Mouse (Mus musculus): ENCODE results near the gene Dpm3. TPM values are rescaled to one million over a fixed set of nuclear protein-coding genes. Genes with fewer than 3 reads are reported as not detected.
A peak's percentile ranks its signal among the peaks of the same experiment; 100 is the strongest.

The Dpm3 gene
- polyA plus RNA-seq, 1 experiment from 2014 or later, result 87.2 TPM

MicroRNAs within 50 kb of the gene (microRNA counts, 519-probe panel; counts per million panel counts)
- microRNA mmu-miR-92b, result 5,990 counts per million, percentile 81 among the panel's probes with 10 or more counts

Small RNAs within 50 kb of the gene (microRNA-seq; reads per million reads assigned to microRNA genes)
- 20,320 reads per million, percentile 98 among the genes with 10 or more reads in this experiment for gene Mir92b

Other genes starting within 250 kb of the Dpm3 start
- 25.2 and 28.0 TPM in 2 replicates for gene Rusc1, start 166.0 kb upstream of the Dpm3 start, polyA plus RNA-seq (2014; fragmentation: Nextera tagmentation; extraction: Ambion mirVana)
- gene Gm43738, start 158.3 kb upstream of the Dpm3 start, polyA plus RNA-seq (2014; fragmentation: Nextera tagmentation; extraction: Ambion mirVana), result not detected in 2 replicates
- 342 TPM in 2 replicates for gene Fdps, start 157.4 kb upstream of the Dpm3 start, polyA plus RNA-seq (2014; fragmentation: Nextera tagmentation; extraction: Ambion mirVana)
- gene Pklr, start 123.2 kb upstream of the Dpm3 start, polyA plus RNA-seq (2014; fragmentation: Nextera tagmentation; extraction: Ambion mirVana), result 1.7 and 2.2 TPM in 2 replicates
- gene Hcn3, start 99.2 kb upstream of the Dpm3 start, polyA plus RNA-seq (2014; fragmentation: Nextera tagmentation; extraction: Ambion mirVana), result 4.5 and 4.7 TPM in 2 replicates
- 24.1 and 29.5 TPM in 2 replicates for gene Clk2, start 94.6 kb upstream of the Dpm3 start, polyA plus RNA-seq (2014; fragmentation: Nextera tagmentation; extraction: Ambion mirVana)
- 74.4 and 77.2 TPM in 2 replicates for gene Scamp3, start 81.9 kb upstream of the Dpm3 start, polyA plus RNA-seq (2014; fragmentation: Nextera tagmentation; extraction: Ambion mirVana)
- gene Fam189b, start 76.2 kb upstream of the Dpm3 start, polyA plus RNA-seq (2014; fragmentation: Nextera tagmentation; extraction: Ambion mirVana), result 16.5 and 20.2 TPM in 2 replicates
- gene Gba, start 56.4 kb upstream of the Dpm3 start, polyA plus RNA-seq (2014; fragmentation: Nextera tagmentation; extraction: Ambion mirVana), result 41.4 and 45.9 TPM in 2 replicates
- 50.7 and 55.8 TPM in 2 replicates for gene Thbs3, start 44.2 kb upstream of the Dpm3 start, polyA plus RNA-seq (2014; fragmentation: Nextera tagmentation; extraction: Ambion mirVana)
- gene Mtx1, start 32.3 kb upstream of the Dpm3 start, polyA plus RNA-seq (2014; fragmentation: Nextera tagmentation; extraction: Ambion mirVana), result 174 and 179 TPM in 2 replicates
- 2.7 and 4.4 TPM in 2 replicates for gene Muc1, start 30.3 kb upstream of the Dpm3 start, polyA plus RNA-seq (2014; fragmentation: Nextera tagmentation; extraction: Ambion mirVana)
- gene Krtcap2, start 13.4 kb upstream of the Dpm3 start, polyA plus RNA-seq (2014; fragmentation: Nextera tagmentation; extraction: Ambion mirVana), result 261 and 270 TPM in 2 replicates
- 7.1 and 8.5 TPM in 2 replicates for gene Trim46, start 13.0 kb upstream of the Dpm3 start, polyA plus RNA-seq (2014; fragmentation: Nextera tagmentation; extraction: Ambion mirVana)
- gene Slc50a1, start 11.2 kb downstream of the Dpm3 start, polyA plus RNA-seq (2014; fragmentation: Nextera tagmentation; extraction: Ambion mirVana), result 33.0 and 34.7 TPM in 2 replicates
- gene Efna1, start 21.8 kb downstream of the Dpm3 start, polyA plus RNA-seq (2014; fragmentation: Nextera tagmentation; extraction: Ambion mirVana), result 12.2 and 12.5 TPM in 2 replicates
- gene Efna3, start 63.6 kb downstream of the Dpm3 start, polyA plus RNA-seq (2014; fragmentation: Nextera tagmentation; extraction: Ambion mirVana), result 4.6 and 6.4 TPM in 2 replicates
- 15.3 and 17.5 TPM in 2 replicates for gene Efna4, start 78.7 kb downstream of the Dpm3 start, polyA plus RNA-seq (2014; fragmentation: Nextera tagmentation; extraction: Ambion mirVana)
- 17.0 and 18.7 TPM in 2 replicates for gene Adam15, start 90.6 kb downstream of the Dpm3 start, polyA plus RNA-seq (2014; fragmentation: Nextera tagmentation; extraction: Ambion mirVana)
- 0.33 TPM in 1 of 2 replicates, not detected in the other for gene Dcst2, start 102.6 kb downstream of the Dpm3 start, polyA plus RNA-seq (2014; fragmentation: Nextera tagmentation; extraction: Ambion mirVana)
- 0.23 and 0.40 TPM in 2 replicates for gene Dcst1, start 105.9 kb downstream of the Dpm3 start, polyA plus RNA-seq (2014; fragmentation: Nextera tagmentation; extraction: Ambion mirVana)
- 0.27 and 0.32 TPM in 2 replicates for gene Zbtb7b, start 135.4 kb downstream of the Dpm3 start, polyA plus RNA-seq (2014; fragmentation: Nextera tagmentation; extraction: Ambion mirVana)
- gene Lenep, start 143.4 kb downstream of the Dpm3 start, polyA plus RNA-seq (2014; fragmentation: Nextera tagmentation; extraction: Ambion mirVana), result 0.52 TPM in 1 of 2 replicates, not detected in the other
- gene Flad1, start 152.5 kb downstream of the Dpm3 start, polyA plus RNA-seq (2014; fragmentation: Nextera tagmentation; extraction: Ambion mirVana), result 25.0 and 25.4 TPM in 2 replicates
- 420 and 441 TPM in 2 replicates for gene Cks1b, start 159.0 kb downstream of the Dpm3 start, polyA plus RNA-seq (2014; fragmentation: Nextera tagmentation; extraction: Ambion mirVana)
- gene Shc1, start 159.1 kb downstream of the Dpm3 start, polyA plus RNA-seq (2014; fragmentation: Nextera tagmentation; extraction: Ambion mirVana), result 23.4 and 26.2 TPM in 2 replicates
- gene Pygo2, start 170.9 kb downstream of the Dpm3 start, polyA plus RNA-seq (2014; fragmentation: Nextera tagmentation; extraction: Ambion mirVana), result 47.2 and 52.5 TPM in 2 replicates
- gene Pbxip1, start 177.3 kb downstream of the Dpm3 start, polyA plus RNA-seq (2014; fragmentation: Nextera tagmentation; extraction: Ambion mirVana), result 7.5 and 8.3 TPM in 2 replicates
- 67.1 and 69.7 TPM in 2 replicates for gene Pmvk, start 195.2 kb downstream of the Dpm3 start, polyA plus RNA-seq (2014; fragmentation: Nextera tagmentation; extraction: Ambion mirVana)

All from midbrain, embryonic 11.5 days (tissue).